Mouse (Mus musculus): ENCODE data around the gene Bpifa5. TPM values are rescaled to one million over a fixed set of nuclear protein-coding genes. Genes with fewer than 3 reads are reported as not detected.

The Bpifa5 gene
- polyA plus RNA-seq, 1 experiment from 2014 or later, result not detected

DNA sequence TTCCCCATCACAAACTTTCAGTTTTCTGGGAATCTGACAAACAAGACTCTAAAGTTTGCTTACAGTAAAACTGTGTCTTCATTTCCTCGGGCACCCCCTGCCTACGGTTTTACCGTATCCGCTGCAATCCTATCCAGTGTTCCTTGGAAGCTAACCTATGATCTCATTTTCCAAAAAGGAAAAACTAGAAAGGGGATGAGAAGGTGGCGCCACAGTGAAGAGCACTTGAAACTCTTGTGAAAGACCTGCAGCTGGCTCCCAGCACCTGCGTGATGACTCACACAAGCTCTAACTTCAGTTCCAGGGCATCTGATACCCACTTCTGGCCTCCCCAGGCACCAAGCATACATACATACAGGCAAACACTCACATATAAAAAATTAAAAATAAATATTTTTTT, 22.9 kb downstream of the Bpifa5 start:
- no peak for ATAC-seq (replicated peaks)
- 83% methylated on average over 6 of the region's 6 CpGs for WGBS
- no peak overlapping the region for H3K27ac ChIP-seq (replicated peaks)
- H3K9ac ChIP-seq (replicated peaks), result no peak overlapping the region
- no peak overlapping the region for H3K4me3 ChIP-seq
- H3K4me1 ChIP-seq, result no peaks in the 10 kb centered on the region
- H3K36me3 ChIP-seq, result no peaks in the 10 kb centered on the region
- no peaks in the 10 kb centered on the region for H3K27me3 ChIP-seq
- H3K4me2 ChIP-seq (replicated peaks), result no peak overlapping the region
- no peaks in the 10 kb centered on the region for H3K9me3 ChIP-seq

DNA sequence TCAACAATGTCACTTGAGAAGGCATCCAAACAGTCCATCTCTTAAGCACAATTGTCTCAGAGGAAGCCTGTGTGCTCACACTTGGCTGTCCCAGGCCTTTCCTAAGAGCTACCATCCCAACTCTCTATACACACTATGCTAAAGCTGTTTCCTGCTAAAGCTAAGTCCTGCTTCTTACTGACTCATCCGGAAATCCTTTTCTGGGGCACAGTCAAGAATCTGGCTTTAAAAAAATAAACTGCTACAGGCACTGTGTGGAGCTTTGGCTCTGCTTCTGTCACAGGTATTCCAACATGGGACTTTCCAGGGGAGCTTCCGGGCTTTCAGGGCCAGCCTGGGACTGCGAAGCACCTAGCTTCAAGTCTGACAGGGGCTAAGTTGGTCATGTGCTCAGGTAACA, 23.3 kb downstream of the Bpifa5 start:
- no peaks in the 10 kb centered on the region for H3K27me3 ChIP-seq

GRCm38 (mm10) chr2:154187468-154187867, 25.1 kb downstream of the Bpifa5 start:
- 45% methylated on average over 5 of the region's 5 CpGs for WGBS
- no peak overlapping the region for H3K9ac ChIP-seq (replicated peaks)
- no peaks in the 10 kb centered on the region for H3K36me3 ChIP-seq
- no peaks in the 10 kb centered on the region for H3K4me1 ChIP-seq
- ATAC-seq (replicated peaks), result no peak
- no peak overlapping the region for H3K4me3 ChIP-seq
- H3K9me3 ChIP-seq, result no peaks in the 10 kb centered on the region
- no peak overlapping the region for H3K4me2 ChIP-seq (replicated peaks)
- H3K27ac ChIP-seq (replicated peaks), result no peak overlapping the region
- no peaks in the 10 kb centered on the region for H3K27me3 ChIP-seq

More for the DNA sequence above, 23.3 kb downstream of the Bpifa5 start:
- Histone ChIP-seq H3K4me3 (no peak overlapping the region), H3K9ac (replicated peaks) (no peak overlapping the region), H3K27ac (replicated peaks) (no peak overlapping the region), H3K9me3 (no peaks in the 10 kb centered on the region), H3K4me2 (replicated peaks) (no peak overlapping the region), H3K4me1 (no peaks in the 10 kb centered on the region), H3K36me3 (no peaks in the 10 kb centered on the region)
- 89% methylated on average over 3 of the region's 3 CpGs for WGBS
- ATAC-seq (replicated peaks), result no peak

GRCm38 (mm10) chr2:154189877-154190434, 27.5 kb downstream of the Bpifa5 start:
- H3K27me3 ChIP-seq, result no peaks in the 10 kb centered on the region
- H3K9ac ChIP-seq (replicated peaks), result no peak overlapping the region
- no peak overlapping the region for H3K4me2 ChIP-seq (replicated peaks)
- 85% methylated on average over 7 of the region's 7 CpGs for WGBS
- no peak for ATAC-seq (replicated peaks)
- no peaks in the 10 kb centered on the region for H3K36me3 ChIP-seq
- no peaks in the 10 kb centered on the region for H3K9me3 ChIP-seq
- H3K4me3 ChIP-seq, result no peak overlapping the region
- no peaks in the 10 kb centered on the region for H3K4me1 ChIP-seq
- H3K27ac ChIP-seq (replicated peaks), result no peak overlapping the region

GRCm38 (mm10) chr2:154190546-154191258, 28.3 kb downstream of the Bpifa5 start, which contains the start of gene Bpifb1:
Gene Bpifb1 (plus strand): TSS chr2:154190818.
- Histone ChIP-seq H3K27ac (replicated peaks) (no peak within 1 kb of the TSS), H3K36me3 (no peaks in the 10 kb centered on the region), H3K4me2 (replicated peaks) (no peak within 1 kb of the TSS), H3K27me3 (no peaks in the 10 kb centered on the region), H3K9me3 (no peaks in the 10 kb centered on the region), H3K9ac (replicated peaks) (no peak within 1 kb of the TSS), H3K4me3 (no peak within 1 kb of the TSS), H3K4me1 (no peaks in the 10 kb centered on the region)
- WGBS, result 88% methylated on average over 11 of the region's 11 CpGs
- no peak for ATAC-seq (replicated peaks)

GRCm38 (mm10) chr2:154192141-154192540, 29.7 kb downstream of the Bpifa5 start:
- WGBS, result 78% methylated on average over 2 of the region's 2 CpGs
- no peak for ATAC-seq (replicated peaks)
- Histone ChIP-seq H3K4me2 (replicated peaks) (no peak overlapping the region), H3K27me3 (no peaks in the 10 kb centered on the region), H3K9ac (replicated peaks) (no peak overlapping the region), H3K4me1 (no peaks in the 10 kb centered on the region), H3K36me3 (no peaks in the 10 kb centered on the region), H3K27ac (replicated peaks) (no peak overlapping the region), H3K4me3 (no peak overlapping the region), H3K9me3 (no peaks in the 10 kb centered on the region)

DNA sequence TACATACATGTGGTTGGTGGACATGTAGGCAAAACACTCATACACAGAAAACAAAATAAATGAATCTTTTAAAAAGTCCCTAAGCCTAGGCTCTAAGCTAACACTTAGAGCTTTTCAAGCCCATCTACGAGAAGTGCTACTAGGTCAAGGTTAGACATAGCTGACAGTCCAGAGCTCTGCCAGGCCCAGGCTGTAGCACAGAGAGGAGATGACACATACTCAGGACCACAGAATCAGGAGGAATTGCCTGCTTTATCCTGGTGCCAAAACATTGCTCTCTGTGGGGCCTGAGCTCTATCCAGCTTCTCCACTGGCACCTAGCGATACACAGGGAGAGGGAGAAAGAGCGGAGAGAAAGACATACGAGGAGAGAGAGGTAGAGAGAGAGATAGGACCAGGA, 30.7 kb downstream of the Bpifa5 start:
- Histone ChIP-seq H3K36me3 (no peaks in the 10 kb centered on the region), H3K27me3 (no peaks in the 10 kb centered on the region), H3K27ac (replicated peaks) (no peak overlapping the region), H3K4me1 (no peaks in the 10 kb centered on the region), H3K4me3 (no peak overlapping the region), H3K9me3 (no peaks in the 10 kb centered on the region), H3K4me2 (replicated peaks) (no peak overlapping the region), H3K9ac (replicated peaks) (no peak overlapping the region)
- ATAC-seq (replicated peaks), result no peak
- WGBS, result 89% methylated on average over 4 of the region's 4 CpGs

GRCm38 (mm10) chr2:154193994-154194504, 31.6 kb downstream of the Bpifa5 start:
- no peak overlapping the region for H3K27ac ChIP-seq (replicated peaks)
- H3K4me3 ChIP-seq, result no peak overlapping the region
- 57% methylated on average over 5 of the region's 5 CpGs for WGBS
- H3K4me1 ChIP-seq, result no peaks in the 10 kb centered on the region
- H3K36me3 ChIP-seq, result no peaks in the 10 kb centered on the region
- no peaks in the 10 kb centered on the region for H3K27me3 ChIP-seq
- no peaks in the 10 kb centered on the region for H3K9me3 ChIP-seq
- H3K4me2 ChIP-seq (replicated peaks), result no peak overlapping the region
- H3K9ac ChIP-seq (replicated peaks), result no peak overlapping the region
- no peak for ATAC-seq (replicated peaks)

DNA sequence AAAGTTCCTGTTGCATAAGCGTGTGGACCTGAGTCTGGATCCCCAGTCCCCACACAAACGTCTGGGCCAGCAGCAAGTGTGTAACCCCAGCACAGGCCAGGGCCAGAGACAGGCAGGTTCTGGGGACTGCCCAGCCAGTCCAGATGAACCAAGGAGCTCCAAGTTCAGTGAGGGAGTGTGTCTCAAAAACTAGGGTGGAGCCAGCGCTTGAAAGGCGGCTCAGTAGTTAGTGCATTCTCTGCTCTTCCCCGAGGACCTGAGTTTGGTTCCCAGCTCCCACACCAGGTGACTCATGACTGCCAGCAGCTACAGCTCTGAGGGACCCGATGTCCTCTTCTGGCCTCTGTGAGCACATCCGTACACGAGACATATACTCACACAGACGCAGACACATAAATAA, 34.6 kb downstream of the Bpifa5 start:
- 93% methylated on average over 9 of the region's 9 CpGs for WGBS
- H3K4me2 ChIP-seq (replicated peaks), result no peak overlapping the region

DNA sequence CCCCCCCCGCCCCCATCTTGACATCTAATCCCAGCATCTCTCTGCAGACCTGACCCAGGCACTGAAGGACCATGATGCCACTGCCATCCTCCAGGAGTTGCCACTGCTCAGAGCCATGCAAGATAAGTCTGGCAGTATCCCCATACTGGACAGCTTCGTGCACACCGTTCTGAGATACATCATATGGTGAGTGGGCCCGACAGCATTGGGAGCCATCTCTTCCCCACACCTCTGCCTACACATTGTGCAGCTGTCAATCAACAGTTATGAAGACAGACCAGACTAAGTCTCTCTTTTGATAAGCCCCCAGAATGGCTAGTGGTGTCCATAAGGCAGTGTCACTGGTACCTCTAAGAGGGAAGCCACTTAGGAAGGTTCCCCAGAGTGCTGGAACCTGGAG, 42.2 kb downstream of the Bpifa5 start:
- no peaks in the 10 kb centered on the region for H3K36me3 ChIP-seq
- H3K27me3 ChIP-seq, result no peaks in the 10 kb centered on the region
- no peak overlapping the region for H3K27ac ChIP-seq (replicated peaks)
- no peak overlapping the region for H3K4me2 ChIP-seq (replicated peaks)
- 89% methylated on average over 4 of the region's 4 CpGs for WGBS
- no peak for ATAC-seq (replicated peaks)
- H3K9ac ChIP-seq (replicated peaks), result no peak overlapping the region
- no peaks in the 10 kb centered on the region for H3K4me1 ChIP-seq
- no peaks in the 10 kb centered on the region for H3K9me3 ChIP-seq
- H3K4me3 ChIP-seq, result no peak overlapping the region

More for the DNA sequence above, 34.6 kb downstream of the Bpifa5 start:
- Histone ChIP-seq H3K9me3 (no peaks in the 10 kb centered on the region), H3K4me3 (no peak overlapping the region), H3K27me3 (no peaks in the 10 kb centered on the region), H3K4me1 (no peaks in the 10 kb centered on the region), H3K9ac (replicated peaks) (no peak overlapping the region), H3K27ac (replicated peaks) (no peak overlapping the region), H3K36me3 (no peaks in the 10 kb centered on the region)
- no peak for ATAC-seq (replicated peaks)

- Histone ChIP-seq H3K4me1 (no peaks in the 10 kb centered on the region), H3K4me3 (no peak overlapping the region), H3K27ac (replicated peaks) (no peak overlapping the region), H3K36me3 (no peaks in the 10 kb centered on the region), H3K9ac (replicated peaks) (no peak overlapping the region), H3K9me3 (no peaks in the 10 kb centered on the region), H3K27me3 (no peaks in the 10 kb centered on the region), H3K4me2 (replicated peaks) (no peak overlapping the region)
- WGBS, result 61% methylated on average over 7 of the region's 7 CpGs
- no peak for ATAC-seq (replicated peaks)
Measured at GRCm38 (mm10) chr2:154206908-154207307, 44.5 kb downstream of the Bpifa5 start.

DNA sequence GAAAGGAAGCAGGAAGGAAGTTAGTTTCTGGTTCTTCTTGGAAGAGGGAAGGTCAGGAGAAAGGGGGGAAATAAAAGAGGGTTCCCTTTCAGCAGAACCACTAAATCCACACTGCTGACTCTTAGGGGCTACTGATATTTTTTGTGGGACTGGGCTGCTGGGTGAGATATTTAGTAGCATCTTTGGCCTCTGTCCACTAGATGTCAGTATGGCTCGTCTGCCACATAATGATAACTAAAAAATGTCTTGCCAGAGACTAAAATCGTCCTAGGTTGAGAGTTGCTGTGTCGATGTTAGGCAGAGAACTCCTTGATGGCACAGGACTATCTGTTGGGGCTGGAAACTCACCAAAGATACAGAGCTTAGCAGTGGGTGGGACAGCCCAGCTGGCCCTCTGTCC, 46.7 kb downstream of the Bpifa5 start:
- Histone ChIP-seq H3K4me3 (no peak overlapping the region), H3K36me3 (no peaks in the 10 kb centered on the region), H3K4me2 (replicated peaks) (no peak overlapping the region), H3K9me3 (no peaks in the 10 kb centered on the region), H3K4me1 (no peaks in the 10 kb centered on the region), H3K9ac (replicated peaks) (no peak overlapping the region), H3K27ac (replicated peaks) (no peak overlapping the region), H3K27me3 (no peaks in the 10 kb centered on the region)
- 22% methylated on average over 3 of the region's 3 CpGs for WGBS
- no peak for ATAC-seq (replicated peaks)
